Mouse (Mus musculus): ENCODE data around the gene Spats2. TPM values are rescaled to one million over a fixed set of nuclear protein-coding genes. Genes with fewer than 3 reads are reported as not detected.
A peak's percentile ranks its signal among the peaks of the same experiment; 100 is the strongest.

Gene Spats2
- polyA plus RNA-seq, 1 experiment from 2014 or later: 11.5 TPM

GRCm38 (mm10) chr15:99099139-99099556, 26.6 kb upstream of the Spats2 start:
- Histone ChIP-seq H3K4me1 (replicated peaks) (peaks cover 28% of the 10 kb centered on the region), H3K9ac (peak overlapping the region; percentile 41), H3K4me3 (replicated peaks) (peak overlapping the region; percentile 31), H3K36me3 (peaks cover 3% of the 10 kb centered on the region; the same call in 1 of the 2 replicates), H3K27ac (peak overlapping the region; percentile 72; the same call in 1 of the 2 replicates), H3K9me3 (replicated peaks) (no peaks in the 10 kb centered on the region), H3K27me3 (peaks cover 74% of the 10 kb centered on the region), H3K4me2 (peak overlapping the region; percentile 57)
- WGBS (ENCODE audit: insufficient replicate concordance): 2% methylated on average over 15 of the region's 15 CpGs
- DNase-seq: peak; percentile 28
- ATAC-seq (ENCODE audit: low read depth): peak; percentile 84

- no peak for DNase-seq
- H3K4me1 ChIP-seq (replicated peaks): peaks cover 28% of the 10 kb centered on the region
- peak overlapping the region; percentile 72; the same call in 1 of the 2 replicates for H3K27ac ChIP-seq
- WGBS (ENCODE audit: insufficient replicate concordance): 37% methylated on average over 3 of the region's 3 CpGs
- H3K9me3 ChIP-seq (replicated peaks): no peaks in the 10 kb centered on the region
- H3K4me3 ChIP-seq (replicated peaks): peak overlapping the region; percentile 31
- H3K36me3 ChIP-seq: peaks cover 3% of the 10 kb centered on the region; the same call in 1 of the 2 replicates
- peak overlapping the region; percentile 41 for H3K9ac ChIP-seq
- ATAC-seq (ENCODE audit: low read depth): no peak
- peak overlapping the region; percentile 43 for H3K4me2 ChIP-seq
- peaks cover 66% of the 10 kb centered on the region for H3K27me3 ChIP-seq
Measured at GRCm38 (mm10) chr15:99099984-99100383, 25.7 kb upstream of the Spats2 start.

- peaks cover 13% of the 10 kb centered on the region for H3K27me3 ChIP-seq
- H3K4me1 ChIP-seq (replicated peaks): no peaks in the 10 kb centered on the region
- H3K9ac ChIP-seq: no peak overlapping the region
- H3K4me3 ChIP-seq (replicated peaks): no peak overlapping the region
- no peak overlapping the region for H3K27ac ChIP-seq
- WGBS (ENCODE audit: insufficient replicate concordance): 41% methylated on average over 7 of the region's 7 CpGs
- no peak overlapping the region for H3K4me2 ChIP-seq
- DNase-seq (no peak), ATAC-seq (ENCODE audit: low read depth) (no peak)
- peaks cover 3% of the 10 kb centered on the region; the same call in 1 of the 2 replicates for H3K36me3 ChIP-seq
- H3K9me3 ChIP-seq (replicated peaks): no peaks in the 10 kb centered on the region
Measured at GRCm38 (mm10) chr15:99105238-99105637, 20.5 kb upstream of the Spats2 start.

- H3K4me1 ChIP-seq (replicated peaks): no peaks in the 10 kb centered on the region
- no peak overlapping the region for H3K4me3 ChIP-seq (replicated peaks)
- no peaks in the 10 kb centered on the region for H3K27me3 ChIP-seq
- ATAC-seq (ENCODE audit: low read depth) (no peak), DNase-seq (no peak)
- no peak overlapping the region for H3K4me2 ChIP-seq
- no peak overlapping the region for H3K9ac ChIP-seq
- H3K9me3 ChIP-seq (replicated peaks): no peaks in the 10 kb centered on the region
- no peak overlapping the region for H3K27ac ChIP-seq
- 56% methylated on average over 3 of the region's 3 CpGs for WGBS (ENCODE audit: insufficient replicate concordance)
- 0 out of 2 replicates have a peak, but pooled peaks cover 3% of the 10 kb centered on the region for H3K36me3 ChIP-seq
Measured at GRCm38 (mm10) chr15:99107866-99108265, 17.9 kb upstream of the Spats2 start.

GRCm38 (mm10) chr15:99111139-99111538, 14.6 kb upstream of the Spats2 start:
- no peak for ATAC-seq (ENCODE audit: low read depth)

GRCm38 (mm10) chr15:99111809-99112208, 13.9 kb upstream of the Spats2 start:
- WGBS (ENCODE audit: insufficient replicate concordance): 54% methylated on average over 4 of the region's 4 CpGs
- H3K9ac ChIP-seq: no peak overlapping the region

More at GRCm38 (mm10) chr15:99111139-99111538, 14.6 kb upstream of the Spats2 start:
- Histone ChIP-seq H3K4me2 (no peak overlapping the region), H3K27ac (no peak overlapping the region), H3K4me3 (replicated peaks) (no peak overlapping the region), H3K36me3 (no peaks in the 10 kb centered on the region), H3K4me1 (replicated peaks) (peaks cover 16% of the 10 kb centered on the region), H3K27me3 (no peaks in the 10 kb centered on the region), H3K9ac (no peak overlapping the region), H3K9me3 (replicated peaks) (no peaks in the 10 kb centered on the region)
- WGBS (ENCODE audit: insufficient replicate concordance): 64% methylated on average over 3 of the region's 3 CpGs
- DNase-seq: no peak

GRCm38 (mm10) chr15:99112843-99113395, 12.8 kb upstream of the Spats2 start:
- 62% methylated on average over 11 of the region's 11 CpGs for WGBS (ENCODE audit: insufficient replicate concordance)
- Histone ChIP-seq H3K4me2 (peak overlapping the region; percentile 60), H3K9ac (peak overlapping the region; percentile 24; the same call in 1 of the 2 replicates), H3K36me3 (no peaks in the 10 kb centered on the region), H3K27me3 (no peaks in the 10 kb centered on the region), H3K9me3 (replicated peaks) (no peaks in the 10 kb centered on the region), H3K4me3 (replicated peaks) (peak overlapping the region; percentile 36), H3K4me1 (replicated peaks) (peaks cover 20% of the 10 kb centered on the region), H3K27ac (no peak overlapping the region)
- ATAC-seq (ENCODE audit: low read depth): no peak
- DNase-seq: no peak

More at GRCm38 (mm10) chr15:99111809-99112208, 13.9 kb upstream of the Spats2 start:
- no peak overlapping the region for H3K4me2 ChIP-seq
- no peaks in the 10 kb centered on the region for H3K36me3 ChIP-seq
- DNase-seq (no peak), ATAC-seq (ENCODE audit: low read depth) (no peak)
- H3K4me1 ChIP-seq (replicated peaks): peaks cover 20% of the 10 kb centered on the region
- H3K27ac ChIP-seq: no peak overlapping the region
- H3K9me3 ChIP-seq (replicated peaks): no peaks in the 10 kb centered on the region
- H3K4me3 ChIP-seq (replicated peaks): no peak overlapping the region
- H3K27me3 ChIP-seq: no peaks in the 10 kb centered on the region

GRCm38 (mm10) chr15:99113396-99113975, 12.2 kb upstream of the Spats2 start:
- no peaks in the 10 kb centered on the region for H3K9me3 ChIP-seq (replicated peaks)
- H3K36me3 ChIP-seq: no peaks in the 10 kb centered on the region
- peak overlapping the region; percentile 36 for H3K4me3 ChIP-seq (replicated peaks)
- ATAC-seq (ENCODE audit: low read depth): 0 out of 2 replicates have a peak, but pooled peaks have one; percentile 49
- H3K4me2 ChIP-seq: peak overlapping the region; percentile 60
- H3K27me3 ChIP-seq: no peaks in the 10 kb centered on the region
- H3K4me1 ChIP-seq (replicated peaks): peaks cover 20% of the 10 kb centered on the region
- H3K27ac ChIP-seq: no peak overlapping the region
- H3K9ac ChIP-seq: peak overlapping the region; percentile 24; the same call in 1 of the 2 replicates
- WGBS (ENCODE audit: insufficient replicate concordance): 9% methylated on average over 9 of the region's 9 CpGs
- DNase-seq: peak; percentile 41

- 54% methylated on average over 14 of the region's 14 CpGs for WGBS (ENCODE audit: insufficient replicate concordance)
- H3K27ac ChIP-seq: peak overlapping the region; percentile 50; the same call in 1 of the 2 replicates
- H3K4me2 ChIP-seq: no peak overlapping the region
- H3K27me3 ChIP-seq: no peaks in the 10 kb centered on the region
- no peak overlapping the region for H3K9ac ChIP-seq
- H3K4me1 ChIP-seq (replicated peaks): peaks cover 20% of the 10 kb centered on the region
- no peaks in the 10 kb centered on the region for H3K36me3 ChIP-seq
- no peak overlapping the region for H3K4me3 ChIP-seq (replicated peaks)
- DNase-seq (no peak), ATAC-seq (ENCODE audit: low read depth) (no peak)
- H3K9me3 ChIP-seq (replicated peaks): no peaks in the 10 kb centered on the region
Measured at GRCm38 (mm10) chr15:99114312-99115064, 11.2 kb upstream of the Spats2 start.

GRCm38 (mm10) chr15:99115065-99115423, 10.7 kb upstream of the Spats2 start:
- Histone ChIP-seq H3K4me3 (replicated peaks) (no peak overlapping the region), H3K27me3 (no peaks in the 10 kb centered on the region), H3K36me3 (no peaks in the 10 kb centered on the region), H3K9me3 (replicated peaks) (no peaks in the 10 kb centered on the region), H3K4me2 (no peak overlapping the region), H3K4me1 (replicated peaks) (peaks cover 20% of the 10 kb centered on the region), H3K9ac (no peak overlapping the region), H3K27ac (no peak overlapping the region)
- ATAC-seq (ENCODE audit: low read depth) (no peak), DNase-seq (no peak)
- WGBS (ENCODE audit: insufficient replicate concordance): 49% methylated on average over 7 of the region's 7 CpGs

- Histone ChIP-seq H3K4me1 (replicated peaks) (peaks cover 24% of the 10 kb centered on the region), H3K36me3 (no peaks in the 10 kb centered on the region), H3K9ac (no peak overlapping the region), H3K4me3 (replicated peaks) (no peak overlapping the region), H3K4me2 (no peak overlapping the region), H3K9me3 (replicated peaks) (no peaks in the 10 kb centered on the region), H3K27ac (no peak overlapping the region), H3K27me3 (0 out of 2 replicates have a peak, but pooled peaks cover 3% of the 10 kb centered on the region)
- DNase-seq (no peak), ATAC-seq (ENCODE audit: low read depth) (peak; percentile 51; the same call in 1 of the 2 replicates)
- 31% methylated on average over 11 of the region's 11 CpGs for whole genome bisulfite sequencing (ENCODE audit: insufficient replicate concordance)
Measured at GRCm38 (mm10) chr15:99116539-99116938, 9.2 kb upstream of the Spats2 start.

Measured in liver, embryonic 13.5 days (tissue).